ENCODE assay signal across 8 mouse cellular contexts in the genomic region with DNA sequence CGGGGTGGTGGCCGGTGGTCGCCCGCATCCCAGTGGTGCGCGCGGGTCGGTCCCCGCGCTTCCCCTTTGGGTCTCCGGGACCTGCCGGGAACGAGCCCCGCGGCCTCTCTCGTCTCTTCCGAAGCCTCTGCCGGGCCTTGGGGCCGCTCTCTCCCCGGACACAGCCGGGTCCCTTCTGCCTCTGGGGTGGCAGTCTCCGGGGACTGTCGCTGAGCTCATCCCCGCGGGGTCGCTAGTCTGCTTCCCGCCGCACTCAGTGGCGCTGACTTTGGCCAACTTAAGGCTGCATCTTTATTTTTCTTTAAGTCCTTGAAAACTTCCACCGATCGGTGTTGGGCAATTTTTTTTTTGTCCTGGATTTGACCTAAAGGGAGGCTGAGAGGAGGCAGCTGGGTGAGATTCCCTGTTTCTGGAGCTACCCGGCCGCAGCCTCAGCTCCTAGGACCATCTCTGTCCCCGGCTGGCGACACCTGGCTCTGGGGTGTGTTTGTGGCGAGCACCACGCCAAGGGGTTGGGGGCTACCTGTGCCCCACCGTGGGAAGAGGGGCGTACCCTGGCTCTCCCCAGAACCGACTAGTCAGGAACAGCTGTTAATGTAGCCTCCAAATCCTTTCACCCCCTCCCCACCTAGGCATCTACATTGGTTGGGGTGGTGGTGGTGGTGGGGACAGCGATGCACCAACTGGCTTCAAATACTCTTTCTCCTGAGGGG. TPM values are rescaled to one million over a fixed set of nuclear protein-coding genes. Genes with fewer than 3 reads are reported as not detected.
DNase-seq lines count a peak whose midpoint lies in the region; ATAC-seq lines count a peak whose summit lies in the region.

No protein-coding gene starts in this region.

- peaks cover 13% of the 10 kb centered on the region for H3K4me1 ChIP-seq in intestine, embryonic 15.5 days (replicated peaks)
- H3K4me1 ChIP-seq in limb, embryonic 15.5 days: peaks cover 28% of the 10 kb centered on the region
- peaks cover 35% of the 10 kb centered on the region for H3K4me1 ChIP-seq in midbrain, embryonic 14.5 days (ENCODE audit: control insufficient read depth, insufficient read depth, low read length)

- peak overlapping the region; percentile 86 for H3K9ac ChIP-seq in intestine, embryonic 15.5 days
- peak overlapping the region; percentile 80 for H3K9ac ChIP-seq in limb, embryonic 15.5 days
- H3K9ac ChIP-seq in midbrain, embryonic 14.5 days (replicated peaks; ENCODE audit: low read length): peak overlapping the region; percentile 81

- H3K4me3 ChIP-seq in intestine, embryonic 15.5 days (replicated peaks): peak overlapping the region; percentile 83
- peak overlapping the region; percentile 79 for H3K4me3 ChIP-seq in limb, embryonic 15.5 days
- peak overlapping the region; percentile 82 for H3K4me3 ChIP-seq in midbrain, embryonic 14.5 days (replicated peaks; ENCODE audit: low read depth, low read length)

- no peaks in the 10 kb centered on the region for H3K27me3 ChIP-seq in intestine, embryonic 15.5 days (replicated peaks)
- no peaks in the 10 kb centered on the region for H3K27me3 ChIP-seq in limb, embryonic 15.5 days
- no peaks in the 10 kb centered on the region for H3K27me3 ChIP-seq in midbrain, embryonic 14.5 days (ENCODE audit: control insufficient read depth, insufficient read depth, low read length)

- H3K9me3 ChIP-seq in intestine, embryonic 15.5 days: no peaks in the 10 kb centered on the region
- no peaks in the 10 kb centered on the region for H3K9me3 ChIP-seq in limb, embryonic 15.5 days
- no peaks in the 10 kb centered on the region for H3K9me3 ChIP-seq in midbrain, embryonic 14.5 days (ENCODE audit: control insufficient read depth, low read length)

- no peaks in the 10 kb centered on the region for H3K36me3 ChIP-seq in intestine, embryonic 15.5 days
- no peaks in the 10 kb centered on the region for H3K36me3 ChIP-seq in limb, embryonic 15.5 days
- H3K36me3 ChIP-seq in midbrain, embryonic 14.5 days (ENCODE audit: control insufficient read depth, insufficient read depth, low read length): no peaks in the 10 kb centered on the region

- under 1% methylated on average over 41 of the region's 41 CpGs for WGBS in intestine, embryonic 15.5 days
- WGBS in limb, embryonic 15.5 days: under 1% methylated on average over 33 of the region's 41 CpGs
- WGBS in midbrain, embryonic 14.5 days: under 1% methylated on average over 38 of the region's 41 CpGs

- H3K4me2 ChIP-seq in intestine, embryonic 15.5 days (replicated peaks): peak overlapping the region; percentile 86
- H3K4me2 ChIP-seq in limb, embryonic 15.5 days: peak overlapping the region; percentile 87
- peak overlapping the region; percentile 91 for H3K4me2 ChIP-seq in midbrain, embryonic 14.5 days (ENCODE audit: low read length)

- DNase-seq in layer of hippocampus, adult 11-12 months (ENCODE audit: low spot score): peak; percentile 35
- no peak for DNase-seq in layer of hippocampus, adult 9-10 months (ENCODE audit: low spot score)
- peak; percentile 10 for DNase-seq in cerebellum, adult 9-11 months
- peak; percentile 6 for DNase-seq in gastrocnemius, postnatal 25 days
- DNase-seq in midbrain, embryonic 14.5 days: peak; percentile 77
- DNase-seq in spleen, postnatal 36 days (ENCODE audit: low spot score in 2 of 2): peak; percentile 37 to 39

- H3K27ac ChIP-seq in intestine, embryonic 15.5 days: peak overlapping the region; percentile 83
- H3K27ac ChIP-seq in limb, embryonic 15.5 days: peak overlapping the region; percentile 88
- H3K27ac ChIP-seq in midbrain, embryonic 14.5 days (replicated peaks; ENCODE audit: low read depth, low read length): peak overlapping the region; percentile 85

- ATAC-seq in intestine, embryonic 15.5 days: peak; percentile 81
- peak; percentile 45 for ATAC-seq in limb, embryonic 15.5 days (ENCODE audit: insufficient number of reproducible peaks, low FRiP score, low TSS enrichment, low read depth)
- peak; percentile 77 for ATAC-seq in midbrain, embryonic 14.5 days (ENCODE audit: low FRiP score, low TSS enrichment)

RNA-seq across cellular contexts. Expression of gene Sh3rf1, which starts 0.9 kb away (rescaled TPM):
- 1 to 10 TPM; 1.9 to 2.2 TPM for total RNA-seq in gastrocnemius, postnatal 25 days (2021)
- 11.4 and 11.7 TPM in 2 replicates for polyA plus RNA-seq in intestine, embryonic 15.5 days (2015; fragmentation: Nextera tagmentation; extraction: Ambion mirVana)
- polyA plus RNA-seq in limb, embryonic 15.5 days (2015; fragmentation: Nextera tagmentation; extraction: Ambion mirVana): 11.0 and 11.4 TPM in 2 replicates
- polyA plus RNA-seq in midbrain, embryonic 14.5 days (2014; fragmentation: Nextera tagmentation; extraction: Ambion mirVana): 32.2 and 38.4 TPM in 2 replicates
